Mouse (Mus musculus): ENCODE measurements around the gene Cnot11.
A peak's percentile ranks its signal among the peaks of the same experiment; 100 is the strongest.

DNA sequence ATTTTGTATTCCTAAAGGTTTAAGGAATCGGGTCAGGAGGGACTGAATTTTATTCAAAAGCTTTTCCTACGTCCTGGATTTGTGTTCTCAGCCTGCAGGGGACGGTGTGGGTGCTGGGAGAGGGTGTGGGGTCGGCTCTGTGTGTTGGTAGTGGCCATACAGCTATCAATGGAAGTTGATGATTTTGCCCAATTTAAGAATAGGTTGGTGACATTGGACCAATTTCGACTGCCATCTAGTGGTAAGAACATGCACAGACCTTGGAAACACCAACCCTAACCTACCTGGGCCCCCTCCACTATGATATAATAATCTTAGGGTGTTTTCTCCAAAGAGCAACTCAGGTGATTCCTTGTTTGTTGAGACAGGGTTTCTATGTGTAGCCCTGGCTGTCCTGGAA, 12.3 kb upstream of the Cnot11 start:
- no peak for TF ChIP-seq POLR2A (IDR thresholded peaks at IDR 0.05; ENCODE audit: insufficient read depth, low read length)
- peak; percentile 32 for TF ChIP-seq CTCF (IDR thresholded peaks at IDR 0.05; ENCODE audit: low read depth, low read length)

All from ES-Bruce4 (cell line).